Mouse (Mus musculus): ENCODE measurements at regions not wholly inside any gene's neighbourhood (a gene's known extent, or its start where the extent isn't known, plus 50 kb on each side); places are given as distances from the start of the nearest gene placed in this dataset.

- H3K4me1 ChIP-seq (replicated peaks): no peaks in the 10 kb centered on the region
- H3K36me3 ChIP-seq (replicated peaks): no peaks in the 10 kb centered on the region
- ATAC-seq (ENCODE audit: insufficient read depth): no peak
- H3K9me3 ChIP-seq (replicated peaks): no peaks in the 10 kb centered on the region
- no peak overlapping the region for H3K4me2 ChIP-seq
- WGBS (ENCODE audit: insufficient replicate concordance): 63% methylated on average over 6 of the region's 6 CpGs
- H3K9ac ChIP-seq: no peak overlapping the region
- H3K27me3 ChIP-seq: 0 out of 2 replicates have a peak, but pooled peaks cover 3% of the 10 kb centered on the region
- H3K27ac ChIP-seq (replicated peaks): no peak overlapping the region
- H3K4me3 ChIP-seq (replicated peaks): no peak overlapping the region
These were observed 152.5 kb upstream of the Gm3448 start for GRCm38 (mm10) chr17:15193831-15194230.

GRCm38 (mm10) chr17:15192840-15193239 lies 151.5 kb upstream of the Gm3448 start:
- H3K4me2 ChIP-seq: no peak overlapping the region
- H3K4me3 ChIP-seq (replicated peaks): no peak overlapping the region

GRCm38 (mm10) chr17:15185217-15185616 lies 143.9 kb upstream of the Gm3448 start:
- Histone ChIP-seq H3K27me3 (no peaks in the 10 kb centered on the region), H3K36me3 (replicated peaks) (no peaks in the 10 kb centered on the region), H3K9ac (no peak overlapping the region), H3K4me2 (no peak overlapping the region), H3K9me3 (replicated peaks) (no peaks in the 10 kb centered on the region), H3K4me3 (replicated peaks) (no peak overlapping the region), H3K27ac (replicated peaks) (no peak overlapping the region), H3K4me1 (replicated peaks) (no peaks in the 10 kb centered on the region)
- ATAC-seq (ENCODE audit: insufficient read depth): no peak
- WGBS (ENCODE audit: insufficient replicate concordance): 16% methylated on average over 5 of the region's 5 CpGs

More at GRCm38 (mm10) chr17:15192840-15193239, 151.5 kb upstream of the Gm3448 start:
- H3K4me1 ChIP-seq (replicated peaks): no peaks in the 10 kb centered on the region
- no peak for ATAC-seq (ENCODE audit: insufficient read depth)
- 0 out of 2 replicates have a peak, but pooled peaks cover 3% of the 10 kb centered on the region for H3K27me3 ChIP-seq
- H3K27ac ChIP-seq (replicated peaks): no peak overlapping the region
- H3K36me3 ChIP-seq (replicated peaks): no peaks in the 10 kb centered on the region
- 39% methylated on average over 7 of the region's 7 CpGs for WGBS (ENCODE audit: insufficient replicate concordance)
- H3K9me3 ChIP-seq (replicated peaks): no peaks in the 10 kb centered on the region
- H3K9ac ChIP-seq: no peak overlapping the region

GRCm38 (mm10) chr17:15183800-15184199 lies 142.5 kb upstream of the Gm3448 start:
- H3K36me3 ChIP-seq (replicated peaks): no peaks in the 10 kb centered on the region
- no peak overlapping the region for H3K4me3 ChIP-seq (replicated peaks)
- WGBS (ENCODE audit: insufficient replicate concordance): 50% methylated on average over 6 of the region's 6 CpGs
- no peak for ATAC-seq (ENCODE audit: insufficient read depth)
- no peaks in the 10 kb centered on the region for H3K9me3 ChIP-seq (replicated peaks)
- H3K9ac ChIP-seq: no peak overlapping the region
- no peak overlapping the region for H3K27ac ChIP-seq (replicated peaks)
- no peak overlapping the region for H3K4me2 ChIP-seq
- H3K27me3 ChIP-seq: no peaks in the 10 kb centered on the region
- no peaks in the 10 kb centered on the region for H3K4me1 ChIP-seq (replicated peaks)

- Histone ChIP-seq H3K4me3 (replicated peaks) (no peak overlapping the region), H3K27me3 (no peaks in the 10 kb centered on the region), H3K9me3 (replicated peaks) (no peaks in the 10 kb centered on the region), H3K4me2 (no peak overlapping the region), H3K36me3 (replicated peaks) (no peaks in the 10 kb centered on the region), H3K4me1 (replicated peaks) (no peaks in the 10 kb centered on the region), H3K27ac (replicated peaks) (no peak overlapping the region), H3K9ac (no peak overlapping the region)
- 30% methylated on average over 4 of the region's 4 CpGs for WGBS (ENCODE audit: insufficient replicate concordance)
- no peak for ATAC-seq (ENCODE audit: insufficient read depth)
These were observed 140.8 kb upstream of the Gm3448 start for GRCm38 (mm10) chr17:15182105-15182504.

- Histone ChIP-seq H3K4me1 (replicated peaks) (no peaks in the 10 kb centered on the region), H3K36me3 (replicated peaks) (no peaks in the 10 kb centered on the region), H3K27ac (replicated peaks) (no peak overlapping the region), H3K4me2 (no peak overlapping the region), H3K9me3 (replicated peaks) (no peaks in the 10 kb centered on the region), H3K4me3 (replicated peaks) (no peak overlapping the region), H3K9ac (no peak overlapping the region), H3K27me3 (no peaks in the 10 kb centered on the region)
- WGBS (ENCODE audit: insufficient replicate concordance): 40% methylated on average over 10 of the region's 10 CpGs
- no peak for ATAC-seq (ENCODE audit: insufficient read depth)
These were observed 139.0 kb upstream of the Gm3448 start for GRCm38 (mm10) chr17:15180223-15180860.

- H3K4me3 ChIP-seq (replicated peaks): no peak overlapping the region
- H3K36me3 ChIP-seq (replicated peaks): no peaks in the 10 kb centered on the region
- H3K9ac ChIP-seq: no peak overlapping the region
- no peaks in the 10 kb centered on the region for H3K9me3 ChIP-seq (replicated peaks)
- ATAC-seq (ENCODE audit: insufficient read depth): no peak
- H3K27ac ChIP-seq (replicated peaks): no peak overlapping the region
- H3K4me1 ChIP-seq (replicated peaks): 0 out of 2 replicates have a peak, but pooled peaks cover 3% of the 10 kb centered on the region
- H3K27me3 ChIP-seq: no peaks in the 10 kb centered on the region
- WGBS (ENCODE audit: insufficient replicate concordance): 42% methylated on average over 4 of the region's 4 CpGs
- no peak overlapping the region for H3K4me2 ChIP-seq
These were observed 138.1 kb upstream of the Gm3448 start for GRCm38 (mm10) chr17:15179411-15179951.

GRCm38 (mm10) chr17:15177390-15177789 lies 136.1 kb upstream of the Gm3448 start:
- 0 out of 2 replicates have a peak, but pooled peaks cover 3% of the 10 kb centered on the region for H3K4me1 ChIP-seq (replicated peaks)
- ATAC-seq (ENCODE audit: insufficient read depth): no peak
- H3K9me3 ChIP-seq (replicated peaks): no peaks in the 10 kb centered on the region
- H3K9ac ChIP-seq: no peak overlapping the region
- H3K4me3 ChIP-seq (replicated peaks): no peak overlapping the region
- no peak overlapping the region for H3K4me2 ChIP-seq
- WGBS (ENCODE audit: insufficient replicate concordance): 48% methylated on average over 3 of the region's 3 CpGs
- H3K27me3 ChIP-seq: no peaks in the 10 kb centered on the region
- H3K27ac ChIP-seq (replicated peaks): no peak overlapping the region
- no peaks in the 10 kb centered on the region for H3K36me3 ChIP-seq (replicated peaks)

- Histone ChIP-seq H3K9ac (no peak overlapping the region), H3K36me3 (replicated peaks) (no peaks in the 10 kb centered on the region), H3K4me1 (replicated peaks) (0 out of 2 replicates have a peak, but pooled peaks cover 3% of the 10 kb centered on the region), H3K27me3 (no peaks in the 10 kb centered on the region), H3K4me3 (replicated peaks) (no peak overlapping the region), H3K4me2 (no peak overlapping the region), H3K9me3 (replicated peaks) (no peaks in the 10 kb centered on the region), H3K27ac (replicated peaks) (no peak overlapping the region)
- WGBS (ENCODE audit: insufficient replicate concordance): 10% methylated on average over 9 of the region's 9 CpGs
- peak; percentile 40; the same call in 1 of the 2 replicates for ATAC-seq (ENCODE audit: insufficient read depth)
These were observed 133.1 kb upstream of the Gm3448 start for GRCm38 (mm10) chr17:15174354-15174953.

- H3K27me3 ChIP-seq: no peaks in the 10 kb centered on the region
- H3K4me1 ChIP-seq (replicated peaks): no peaks in the 10 kb centered on the region
- no peak overlapping the region for H3K4me3 ChIP-seq (replicated peaks)
- H3K9ac ChIP-seq: no peak overlapping the region
- no peaks in the 10 kb centered on the region for H3K36me3 ChIP-seq (replicated peaks)
- H3K4me2 ChIP-seq: no peak overlapping the region
- H3K27ac ChIP-seq (replicated peaks): no peak overlapping the region
- H3K9me3 ChIP-seq (replicated peaks): no peaks in the 10 kb centered on the region
- no peak for ATAC-seq (ENCODE audit: insufficient read depth)
- WGBS (ENCODE audit: insufficient replicate concordance): 58% methylated on average over 3 of the region's 3 CpGs
These were observed 126.6 kb upstream of the Gm3448 start for GRCm38 (mm10) chr17:15167927-15168326.

GRCm38 (mm10) chr17:15157693-15158333 lies 116.5 kb upstream of the Gm3448 start:
- no peak overlapping the region for H3K9ac ChIP-seq
- 55% methylated on average over 5 of the region's 5 CpGs for WGBS (ENCODE audit: insufficient replicate concordance)
- no peaks in the 10 kb centered on the region for H3K9me3 ChIP-seq (replicated peaks)

More at GRCm38 (mm10) chr17:15157693-15158333, 116.5 kb upstream of the Gm3448 start:
- Histone ChIP-seq H3K4me2 (no peak overlapping the region), H3K27ac (replicated peaks) (no peak overlapping the region), H3K4me1 (replicated peaks) (no peaks in the 10 kb centered on the region), H3K4me3 (replicated peaks) (no peak overlapping the region), H3K27me3 (no peaks in the 10 kb centered on the region), H3K36me3 (replicated peaks) (no peaks in the 10 kb centered on the region)
- no peak for ATAC-seq (ENCODE audit: insufficient read depth)

Measured in liver, embryonic 15.5 days (tissue).